In the genomic region with DNA sequence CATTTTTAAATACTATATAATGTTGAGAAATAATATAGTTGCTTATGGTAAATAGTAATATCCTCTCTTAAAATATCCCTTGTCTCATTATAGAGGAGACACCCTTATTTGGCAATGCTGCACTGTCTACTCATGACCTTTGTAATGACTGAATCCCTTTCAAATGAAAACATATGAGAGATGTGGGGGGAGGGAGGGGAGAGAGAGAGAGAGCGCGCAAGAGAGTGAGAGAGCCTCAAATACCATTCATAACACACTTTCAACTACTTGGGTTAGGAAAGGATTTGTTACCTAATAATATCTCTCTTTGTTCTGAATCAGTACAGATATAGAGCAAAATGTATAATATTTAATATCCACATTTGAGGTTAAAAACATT, we compare ENCODE assay signal across 25 mouse cellular contexts. TPM values are rescaled to one million over a fixed set of nuclear protein-coding genes. Genes with fewer than 3 reads are reported as not detected.
A peak's percentile ranks its signal among the peaks of the same experiment; 100 is the strongest.
DNase-seq lines count a peak whose midpoint lies in the region; ATAC-seq and TF ChIP-seq lines count a peak whose summit lies in the region.
"Had no signal": no experiment of that assay in that cellular context is flagged by ENCODE, and none has a peak within 500 bp of the region (broad histone marks: within the 10 kb centered on the region; RNA-seq: fewer than 3 reads in every experiment).

No protein-coding gene starts in this region.

- H3K9ac ChIP-seq in heart, embryonic 16.5 days (ENCODE audit: low read length) = no peak overlapping the region
- H3K9ac ChIP-seq in heart, adult 2 months (ENCODE audit: low read depth, low read length) = no peak overlapping the region
- no peak overlapping the region for H3K9ac ChIP-seq in lung, embryonic 14.5 days
- H3K9ac ChIP-seq in intestine, embryonic 15.5 days = no peak overlapping the region
- no peak overlapping the region for H3K9ac ChIP-seq in midbrain, embryonic 15.5 days
- H3K9ac ChIP-seq: embryonic facial prominence, embryonic 12.5 days; liver, embryonic 14.5 days had no signal

- H3K4me2 ChIP-seq in heart, embryonic 16.5 days (ENCODE audit: low read depth, low read length) = no peak overlapping the region
- no peak overlapping the region for H3K4me2 ChIP-seq in lung, embryonic 14.5 days
- H3K4me2 ChIP-seq in intestine, embryonic 15.5 days (replicated peaks) = no peak overlapping the region
- H3K4me2 ChIP-seq in midbrain, embryonic 15.5 days = no peak overlapping the region
- H3K4me2 ChIP-seq: embryonic facial prominence, embryonic 12.5 days had no signal

- TF ChIP-seq CTCF in heart, adult 2 months (IDR thresholded peaks at IDR 0.05) = no peak
- no peak for TF ChIP-seq CTCF in lung, embryonic 14.5 days (IDR thresholded peaks at IDR 0.05; ENCODE audit: low read depth)

- no peak overlapping the region for H3K4me3 ChIP-seq in heart, embryonic 16.5 days (ENCODE audit: low read length)
- H3K4me3 ChIP-seq in heart, adult 2 months = no peak overlapping the region
- no peak overlapping the region for H3K4me3 ChIP-seq in lung, embryonic 14.5 days (ENCODE audit: low read depth, low read length)
- no peak overlapping the region for H3K4me3 ChIP-seq in intestine, embryonic 15.5 days (replicated peaks)
- no peak overlapping the region for H3K4me3 ChIP-seq in midbrain, embryonic 15.5 days
- H3K4me3 ChIP-seq: embryonic facial prominence, embryonic 12.5 days; myocyte had no signal

- intact Hi-C loops in heart, adult 2 months (cut with DNase I) = no loop called here

- no peaks in the 10 kb centered on the region for H3K27me3 ChIP-seq in heart, embryonic 16.5 days (ENCODE audit: control insufficient read depth, insufficient read depth, low read length)
- no peaks in the 10 kb centered on the region for H3K27me3 ChIP-seq in heart, adult 2 months (ENCODE audit: control insufficient read depth, insufficient read depth, low read length)
- no peaks in the 10 kb centered on the region for H3K27me3 ChIP-seq in lung, embryonic 14.5 days (ENCODE audit: insufficient read depth, low read length)
- H3K27me3 ChIP-seq in intestine, embryonic 15.5 days (replicated peaks) = no peaks in the 10 kb centered on the region
- no peaks in the 10 kb centered on the region for H3K27me3 ChIP-seq in midbrain, embryonic 15.5 days (replicated peaks)
- H3K27me3 ChIP-seq: embryonic facial prominence, embryonic 12.5 days had no signal

- H3K79me2 ChIP-seq in heart, adult 2 months (replicated peaks; ENCODE audit: control insufficient read depth, insufficient read depth, low read length) = no peaks in the 10 kb centered on the region

- H3K27ac ChIP-seq in heart, embryonic 16.5 days (ENCODE audit: low read length) = no peak overlapping the region
- no peak overlapping the region for H3K27ac ChIP-seq in heart, adult 2 months
- H3K27ac ChIP-seq in lung, embryonic 14.5 days (ENCODE audit: low read depth) = peak overlapping the region; percentile 79
- peak overlapping the region; percentile 79; the same call in 1 of the 2 replicates for H3K27ac ChIP-seq in intestine, embryonic 15.5 days
- peak overlapping the region; percentile 45; the same call in 1 of the 2 replicates for H3K27ac ChIP-seq in midbrain, embryonic 15.5 days
- H3K27ac ChIP-seq: embryonic facial prominence, embryonic 12.5 days; liver, embryonic 14.5 days had no signal

- H3K4me1 ChIP-seq in heart, embryonic 16.5 days (ENCODE audit: control insufficient read depth, insufficient read depth, low read length) = peaks cover 8% of the 10 kb centered on the region; the same call in 1 of the 2 replicates
- H3K4me1 ChIP-seq in heart, adult 2 months (ENCODE audit: control insufficient read depth, insufficient read depth, low read length) = no peaks in the 10 kb centered on the region
- H3K4me1 ChIP-seq in lung, embryonic 14.5 days (ENCODE audit: insufficient read depth) = peaks cover 9% of the 10 kb centered on the region; the same call in 1 of the 2 replicates
- H3K4me1 ChIP-seq in intestine, embryonic 15.5 days (replicated peaks) = peaks cover 6% of the 10 kb centered on the region; the same call in 1 of the 2 replicates
- peaks cover 4% of the 10 kb centered on the region for H3K4me1 ChIP-seq in midbrain, embryonic 15.5 days
- H3K4me1 ChIP-seq: embryonic facial prominence, embryonic 12.5 days had no signal

- no peaks in the 10 kb centered on the region; the same call in 1 of the 2 replicates for H3K9me3 ChIP-seq in heart, embryonic 16.5 days (replicated peaks; ENCODE audit: control insufficient read depth, low read length)
- peaks cover 3% of the 10 kb centered on the region; the same call in 1 of the 2 replicates for H3K9me3 ChIP-seq in lung, embryonic 14.5 days (ENCODE audit: low read depth, low read length)
- no peaks in the 10 kb centered on the region for H3K9me3 ChIP-seq in intestine, embryonic 15.5 days
- H3K9me3 ChIP-seq in midbrain, embryonic 15.5 days = no peaks in the 10 kb centered on the region
- H3K9me3 ChIP-seq: G1E had no signal

- no peak for DNase-seq in heart, adult 2 months
- DNase-seq in lung, embryonic 14.5 days = no peak
- no peak for DNase-seq in lung, postnatal 36 days
- DNase-seq in frontal cortex, adult 2 months (ENCODE audit: extremely low spot score in 1 of 2, low spot score in 1 of 2) = no peak
- DNase-seq in cerebellum, adult 9-10 months = no peak
- DNase-seq: adrenal gland, postnatal 10 days; cerebellum, postnatal 10 days; heart, postnatal 36 days; right cerebral cortex, adult 18-20 months; spleen, adult 18-20 months; thymus, postnatal 4 days had no signal

- peak; percentile 49; the same call in 1 of the 2 replicates for ATAC-seq in heart, embryonic 16.5 days (replicated peaks; ENCODE audit: extremely low read depth, insufficient read depth, low FRiP score)
- peak; percentile 32 for ATAC-seq in lung, embryonic 14.5 days (ENCODE audit: insufficient read depth)
- peak; percentile 67 for ATAC-seq in intestine, embryonic 15.5 days
- peak; percentile 48; the same call in 1 of the 2 replicates for ATAC-seq in midbrain, embryonic 15.5 days (replicated peaks)
- ATAC-seq: inflammation-experienced regulatory T-cells, adult 6 months had no signal

- no peaks in the 10 kb centered on the region for H3K36me3 ChIP-seq in heart, embryonic 16.5 days (ENCODE audit: control insufficient read depth, insufficient read depth)
- no peaks in the 10 kb centered on the region for H3K36me3 ChIP-seq in heart, adult 2 months (ENCODE audit: control insufficient read depth, insufficient read depth, low read length)
- no peaks in the 10 kb centered on the region for H3K36me3 ChIP-seq in lung, embryonic 14.5 days (ENCODE audit: insufficient read depth)
- no peaks in the 10 kb centered on the region for H3K36me3 ChIP-seq in intestine, embryonic 15.5 days
- no peaks in the 10 kb centered on the region for H3K36me3 ChIP-seq in midbrain, embryonic 15.5 days (replicated peaks)
- H3K36me3 ChIP-seq: embryonic facial prominence, embryonic 12.5 days had no signal

- TF ChIP-seq EP300 in heart, adult 2 months (IDR thresholded peaks at IDR 0.05; ENCODE audit: insufficient read depth, low read depth, low read length) = no peak

- 32% methylated on average over 2 of the region's 2 CpGs for WGBS in heart, embryonic 16.5 days
- WGBS in heart, adult 2 months = 71% methylated on average over 2 of the region's 2 CpGs
- WGBS in lung, embryonic 14.5 days = 33% methylated on average over 2 of the region's 2 CpGs
- 67% methylated on average over 2 of the region's 2 CpGs for WGBS in intestine, embryonic 15.5 days
- 57% methylated on average over 2 of the region's 2 CpGs for WGBS in midbrain, embryonic 15.5 days

- no peak for TF ChIP-seq POLR2A in heart, adult 2 months (IDR thresholded peaks at IDR 0.05; ENCODE audit: insufficient read depth, low read depth, low read length)

RNA-seq across cellular contexts. Expression of gene Scp2d1, which starts 54.3 kb away (rescaled TPM):
- not detected in 2 replicates for polyA plus RNA-seq in heart, embryonic 16.5 days (2015; fragmentation: Nextera tagmentation; extraction: Ambion mirVana)
- total RNA-seq in heart, adult 2 months (2021) = not detected
- polyA plus RNA-seq in heart, adult 2 months (2012; rRNA removed) = 0.23 TPM in 1 of 2 replicates, not detected in the other
- not detected in 2 replicates for polyA plus RNA-seq in lung, embryonic 14.5 days (2014; fragmentation: Nextera tagmentation; extraction: Ambion mirVana)
- not detected in 2 replicates for polyA plus RNA-seq in intestine, embryonic 15.5 days (2015; fragmentation: Nextera tagmentation; extraction: Ambion mirVana)
- polyA plus RNA-seq in midbrain, embryonic 15.5 days (2015; fragmentation: Nextera tagmentation; extraction: Ambion mirVana) = not detected in 2 replicates
- 0.16 TPM in 1 of 2 replicates, not detected in the other for polyA plus RNA-seq in frontal cortex, adult 2 months (2012; rRNA removed)
- total RNA-seq: adrenal gland, postnatal 10 days; G1E; gastrocnemius, postnatal 4 days; heart, postnatal 36 days; layer of hippocampus, adult 18-20 months; left cerebral cortex, adult 18-20 months; megakaryocyte progenitor cell, adult 5-6 weeks; neutrophil, adult 5-6 weeks had no signal
- polyA plus RNA-seq: embryonic facial prominence, embryonic 12.5 days; G1E; inflammation-experienced regulatory T-cells, adult 6 months; limb, embryonic 11.5 days; liver, embryonic 14.5 days; myocyte had no signal

Comparison
In these comparisons a context has a peak if more than half of its experiments do, and no peak if none do; other contexts are left out.
1. H3K27ac ChIP-seq: peak in lung, embryonic 14.5 days (single experiment), intestine, embryonic 15.5 days (single experiment) and midbrain, embryonic 15.5 days (single experiment); none in heart, embryonic 16.5 days (single experiment) and heart, adult 2 months (single experiment).
2. Peak in every context shown above with its lines, with median percentiles within 50 percentile points of each other: ATAC-seq.